Mouse (Mus musculus) liver, embryonic 12.5 days (tissue): ENCODE measurements around the gene Stxbp5. TPM values are rescaled to one million over a fixed set of nuclear protein-coding genes. Genes with fewer than 3 reads are reported as not detected.

ENCODE experiments used
- ATAC-seq: fragments of 200-750 bp; cut with Nextera tagmentation; 2 replicates; pipeline ENCODE4 v1.8.0; 2017; ENCODE audit warnings: moderate number of reproducible peaks, mild to moderate bottlenecking, moderate library complexity
- H3K27ac ChIP-seq: fragments of 300-500 bp; sonication (generic); 2 replicates; pipeline ENCODE4 v1.5.1; 2016; ENCODE audit warnings: mild to moderate bottlenecking
- H3K27me3 ChIP-seq: fragments of 300-500 bp; sonication (generic); replicated peaks from 2 replicates; pipeline ENCODE4 v1.6.1; 2016; ENCODE audit warnings: mild to moderate bottlenecking, moderate library complexity
- H3K36me3 ChIP-seq: fragments of 300-500 bp; sonication (generic); 2 replicates; pipeline ENCODE4 v1.6.1; 2016; ENCODE audit warnings: mild to moderate bottlenecking, moderate library complexity
- H3K4me1 ChIP-seq: fragments of 300-500 bp; sonication (generic); 2 replicates; pipeline ENCODE4 v1.6.1; 2016
- H3K4me2 ChIP-seq: fragments of 300-500 bp; sonication (generic); 2 replicates; pipeline ENCODE4 v1.6.1; 2016; ENCODE audit warnings: mild to moderate bottlenecking, moderate library complexity
- H3K4me3 ChIP-seq: fragments of 300-500 bp; sonication (generic); 2 replicates; pipeline ENCODE4 v1.5.1; 2016; ENCODE audit warnings: mild to moderate bottlenecking, moderate library complexity
- H3K9ac ChIP-seq: fragments of 300-500 bp; sonication (generic); 2 replicates; pipeline ENCODE4 v1.6.1; 2016; ENCODE audit warnings: mild to moderate bottlenecking, moderate library complexity
- H3K9me3 ChIP-seq: fragments of 300-500 bp; sonication (generic); replicated peaks from 2 replicates; pipeline ENCODE4 v1.6.1; 2016; ENCODE audit warnings: mild to moderate bottlenecking, moderate library complexity
- WGBS: fragments of 180-500 bp; shearing (Covaris S2); methylation state at CpG from one replicate; pipeline ENCODE4 v1.1.7; 2016; ENCODE audit not compliant: insufficient replicate concordance; 5-methylcytosine and 5-hydroxymethylcytosine counted together
- polyA plus RNA-seq: library from polyadenylated mRNA; unstranded; fragments of >200 nt; fragmentation: Nextera tagmentation; extraction: Ambion mirVana; gene quantifications from 2 replicates; pipeline ENCODE4 v1.2.1, GENCODE M21; 2016

The Stxbp5 gene
- polyA plus RNA-seq: 6.3 and 7.2 TPM in 2 replicates

DNA sequence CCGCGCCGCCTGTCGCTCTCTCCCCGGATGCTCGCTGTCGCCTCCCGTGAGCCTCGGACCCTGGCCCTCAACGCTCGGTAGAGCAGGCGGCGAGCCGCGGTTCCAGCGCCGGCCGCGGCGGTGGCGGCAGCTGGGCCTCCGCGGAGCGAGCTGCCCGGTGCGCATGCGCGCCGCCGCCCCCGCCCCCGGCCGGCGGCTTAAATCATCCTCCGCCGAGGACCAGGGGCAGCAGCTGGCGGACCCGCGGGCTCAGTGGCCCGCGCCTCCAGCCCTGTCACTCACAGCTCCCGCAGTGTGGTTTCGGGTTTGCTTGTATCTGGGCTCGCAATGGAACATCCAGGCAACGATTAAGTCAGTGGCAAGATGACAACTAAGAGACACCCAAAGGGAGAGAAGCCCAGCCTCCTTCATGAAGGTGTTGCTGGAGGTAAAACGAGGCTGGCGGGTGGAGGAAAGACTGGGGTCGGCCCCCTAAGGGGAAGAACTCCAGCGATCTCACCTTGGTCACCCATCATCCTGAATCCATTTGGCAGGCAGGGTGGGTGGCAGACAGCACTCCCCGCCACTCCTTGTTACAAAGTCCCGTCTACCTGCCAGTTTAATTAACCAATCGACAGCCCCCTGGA, at the start of gene Stxbp5:
Stxbp5 (minus strand) TSS at position 9 of the 626 bp plus-strand sequence.
- Histone ChIP-seq H3K4me2 (peak within 1 kb of the TSS; percentile 98), H3K27ac (peak within 1 kb of the TSS; percentile 91), H3K27me3 (no peaks in the 10 kb centered on the region), H3K4me3 (peak within 1 kb of the TSS; percentile 89), H3K36me3 (no peaks in the 10 kb centered on the region), H3K9ac (peak within 1 kb of the TSS; percentile 93), H3K9me3 (no peaks in the 10 kb centered on the region), H3K4me1 (peaks cover 25% of the 10 kb centered on the region)
- ATAC-seq: peak; percentile 75
- WGBS: 2% methylated on average over 49 of the region's 52 CpGs

DNA sequence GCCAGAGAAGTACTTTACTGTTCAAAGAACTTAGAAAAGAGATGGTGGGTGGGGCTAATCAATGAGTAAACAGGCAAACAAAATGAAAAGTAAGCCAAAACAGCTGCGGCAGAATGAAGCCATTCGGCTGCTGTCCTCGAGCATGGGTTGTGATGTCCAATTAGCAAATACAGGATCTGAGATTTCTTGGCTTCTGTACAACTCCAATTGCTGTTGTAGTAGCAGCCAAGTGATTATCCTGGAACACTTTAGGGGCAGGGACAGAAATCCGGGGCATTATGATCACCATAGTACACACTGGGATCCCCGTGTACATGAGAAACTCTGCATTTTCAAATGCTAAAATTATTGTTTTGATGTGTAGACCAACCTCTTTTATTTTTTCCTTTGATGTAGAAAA, 11.5 kb upstream of the Stxbp5 start:
- H3K4me3 ChIP-seq: no peak overlapping the region
- WGBS: 79% methylated on average over 5 of the region's 5 CpGs
- no peaks in the 10 kb centered on the region for H3K9me3 ChIP-seq
- ATAC-seq: no peak
- H3K27me3 ChIP-seq: no peaks in the 10 kb centered on the region
- H3K36me3 ChIP-seq: no peaks in the 10 kb centered on the region
- no peak overlapping the region for H3K9ac ChIP-seq
- no peak overlapping the region for H3K4me2 ChIP-seq
- no peaks in the 10 kb centered on the region for H3K4me1 ChIP-seq
- H3K27ac ChIP-seq: no peak overlapping the region

DNA sequence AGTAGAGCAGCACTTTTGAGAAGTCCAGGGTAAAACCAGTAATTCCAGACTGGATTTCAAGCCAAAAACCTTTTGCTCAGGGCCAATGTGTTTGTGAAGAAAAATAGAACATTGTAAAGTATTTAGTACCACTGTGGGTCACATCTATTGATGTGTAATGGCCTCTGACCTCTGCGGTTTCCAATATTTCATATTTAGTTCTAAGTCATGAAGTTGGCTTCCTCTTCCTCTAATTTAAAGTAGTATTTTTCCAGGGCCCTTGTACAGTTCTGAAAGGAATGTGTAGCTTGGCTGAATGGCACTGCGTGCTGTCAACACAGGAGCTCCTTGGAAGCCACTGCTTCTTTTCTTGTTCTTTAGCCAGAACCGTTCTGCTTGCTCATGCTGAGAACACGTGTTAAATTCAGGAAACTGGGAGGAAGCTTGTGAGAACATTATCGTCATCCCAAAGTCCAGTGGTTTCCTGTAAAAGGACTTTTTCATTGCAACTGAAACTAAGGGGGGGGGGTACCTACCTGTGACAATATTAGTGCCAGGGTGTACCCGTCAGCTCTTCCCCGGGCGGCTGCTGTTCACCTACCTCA, 7.1 kb upstream of the Stxbp5 start:
- Histone ChIP-seq H3K27me3 (no peaks in the 10 kb centered on the region), H3K9ac (no peak overlapping the region), H3K27ac (no peak overlapping the region), H3K4me3 (no peak overlapping the region), H3K4me1 (no peaks in the 10 kb centered on the region), H3K36me3 (no peaks in the 10 kb centered on the region), H3K4me2 (no peak overlapping the region), H3K9me3 (no peaks in the 10 kb centered on the region)
- WGBS: 33% methylated on average over 8 of the region's 8 CpGs
- no peak for ATAC-seq

DNA sequence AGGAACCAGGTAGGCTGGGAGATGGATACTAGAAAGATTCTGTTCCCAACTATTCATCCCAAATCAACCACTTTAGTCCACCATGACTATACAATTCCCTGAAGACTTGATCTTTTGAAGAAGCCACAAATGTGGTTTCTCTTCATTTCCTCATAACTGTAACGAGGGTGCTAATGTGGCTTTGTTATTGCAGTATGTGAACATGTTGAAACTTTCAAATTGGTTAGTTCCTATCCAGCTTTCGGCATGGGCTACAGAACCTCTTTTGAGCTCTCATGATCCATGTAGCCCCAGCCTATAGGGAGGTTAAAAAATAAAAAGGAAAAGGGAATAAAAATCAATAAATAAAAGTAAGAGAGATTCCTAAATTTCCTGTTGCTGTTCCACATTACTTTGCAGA, 6.6 kb upstream of the Stxbp5 start:
- Histone ChIP-seq H3K9me3 (no peaks in the 10 kb centered on the region), H3K36me3 (no peaks in the 10 kb centered on the region), H3K27me3 (no peaks in the 10 kb centered on the region), H3K27ac (no peak overlapping the region), H3K9ac (no peak overlapping the region), H3K4me2 (no peak overlapping the region), H3K4me3 (no peak overlapping the region), H3K4me1 (0 out of 2 replicates have a peak, but pooled peaks cover under 1% of the 10 kb centered on the region)
- 51% methylated on average over 2 of the region's 2 CpGs for WGBS
- ATAC-seq: no peak

DNA sequence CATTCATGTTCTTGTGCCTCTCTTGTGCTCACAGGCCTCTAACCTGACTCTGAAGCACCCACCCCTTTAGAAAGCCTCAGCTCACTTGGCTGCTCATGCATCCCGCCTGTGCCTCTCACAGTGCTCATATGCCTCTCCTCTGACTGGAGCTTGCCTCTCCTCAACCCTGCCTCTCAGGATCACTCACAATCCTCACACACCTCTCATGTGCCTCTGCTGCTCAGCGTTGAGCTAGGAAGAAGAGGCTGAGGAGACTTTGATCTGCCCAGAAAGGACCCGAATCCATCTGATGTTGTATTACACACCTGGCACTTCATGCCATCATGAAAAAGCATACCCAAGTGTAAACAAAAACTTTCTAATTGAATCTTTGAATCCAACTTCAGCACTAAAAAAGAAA, 5.3 kb upstream of the Stxbp5 start:
- H3K9ac ChIP-seq: no peak overlapping the region
- H3K9me3 ChIP-seq: no peaks in the 10 kb centered on the region
- ATAC-seq: no peak
- 0 out of 2 replicates have a peak, but pooled peaks cover 3% of the 10 kb centered on the region for H3K4me1 ChIP-seq
- no peaks in the 10 kb centered on the region for H3K36me3 ChIP-seq
- no peaks in the 10 kb centered on the region for H3K27me3 ChIP-seq
- 58% methylated on average over 3 of the region's 3 CpGs for WGBS
- H3K27ac ChIP-seq: no peak overlapping the region
- no peak overlapping the region for H3K4me3 ChIP-seq
- H3K4me2 ChIP-seq: no peak overlapping the region

DNA sequence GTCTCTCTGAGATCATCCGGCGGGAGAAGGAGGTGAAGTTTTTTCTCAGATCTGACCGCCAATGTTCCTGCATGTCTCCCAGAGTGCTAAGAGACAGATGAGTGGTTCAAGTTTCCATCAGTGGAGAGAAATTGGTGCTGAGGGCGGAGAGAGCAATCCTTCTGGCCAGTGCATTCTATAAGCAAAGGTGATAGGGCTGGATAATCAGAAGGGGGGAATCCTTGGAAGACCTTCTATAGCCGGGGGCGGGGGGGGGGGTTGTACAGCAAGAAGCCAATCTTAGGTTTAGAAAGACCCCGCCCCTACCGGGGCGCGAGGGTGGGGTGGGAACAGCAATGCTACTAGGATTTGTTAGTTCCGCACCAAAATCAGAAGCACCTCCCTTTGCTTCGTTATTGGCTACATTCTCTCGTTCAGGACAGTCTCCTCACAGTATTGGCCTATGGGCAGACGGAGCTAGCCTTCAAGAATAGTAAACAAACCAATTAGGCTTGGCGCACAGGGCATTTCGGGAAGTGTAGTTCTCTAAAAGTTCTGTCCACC, 889 bp upstream of the Stxbp5 start:
- Histone ChIP-seq H3K27me3 (no peaks in the 10 kb centered on the region), H3K9me3 (no peaks in the 10 kb centered on the region), H3K4me2 (peak overlapping the region; percentile 98), H3K4me1 (peaks cover 25% of the 10 kb centered on the region), H3K9ac (peak overlapping the region; percentile 93), H3K4me3 (peak overlapping the region; percentile 89), H3K27ac (peak overlapping the region; percentile 91), H3K36me3 (no peaks in the 10 kb centered on the region)
- ATAC-seq: peak; percentile 90
- 1% methylated on average over 16 of the region's 16 CpGs for WGBS

- peak overlapping the region; percentile 89 for H3K4me3 ChIP-seq
- peak overlapping the region; percentile 93 for H3K9ac ChIP-seq
- no peaks in the 10 kb centered on the region for H3K27me3 ChIP-seq
Observed at GRCm38 (mm10) chr10:9900315-9901070, 386 bp downstream of the Stxbp5 start.

DNA sequence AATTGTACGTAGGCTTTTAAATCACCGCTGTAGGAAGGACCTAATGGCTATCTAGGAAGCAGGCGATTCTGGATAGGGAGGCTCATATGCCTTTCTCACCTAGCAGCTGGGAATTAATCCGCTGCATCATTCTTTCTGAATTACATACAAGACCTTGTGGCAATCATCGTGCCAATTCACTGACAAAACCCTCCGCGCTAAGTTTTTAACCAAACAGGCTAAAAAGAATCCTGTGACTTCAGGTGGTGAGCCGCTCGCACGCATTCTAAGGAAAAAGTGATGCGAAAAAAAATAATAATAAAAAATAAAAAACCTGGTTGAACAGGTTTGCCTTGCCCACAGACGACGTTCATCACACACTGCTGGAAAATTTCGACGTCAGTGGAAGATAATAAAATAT, 1.1 kb downstream of the Stxbp5 start:
- H3K9ac ChIP-seq: peak overlapping the region; percentile 93
- peak overlapping the region; percentile 89 for H3K4me3 ChIP-seq
- H3K27ac ChIP-seq: no peak overlapping the region
- WGBS: 4% methylated on average over 15 of the region's 15 CpGs
- no peak for ATAC-seq
- H3K27me3 ChIP-seq: no peaks in the 10 kb centered on the region
- H3K4me1 ChIP-seq: peaks cover 25% of the 10 kb centered on the region
- H3K4me2 ChIP-seq: peak overlapping the region; percentile 98
- peaks cover 6% of the 10 kb centered on the region; the same call in 1 of the 2 replicates for H3K36me3 ChIP-seq
- H3K9me3 ChIP-seq: no peaks in the 10 kb centered on the region

More at GRCm38 (mm10) chr10:9900315-9901070, 386 bp downstream of the Stxbp5 start:
- no peaks in the 10 kb centered on the region for H3K9me3 ChIP-seq
- WGBS: under 1% methylated on average over 81 of the region's 81 CpGs
- H3K4me1 ChIP-seq: peaks cover 25% of the 10 kb centered on the region
- 0 out of 2 replicates have a peak, but pooled peaks cover under 1% of the 10 kb centered on the region for H3K36me3 ChIP-seq
- ATAC-seq: peak; percentile 56
- peak overlapping the region; percentile 91 for H3K27ac ChIP-seq
- peak overlapping the region; percentile 98 for H3K4me2 ChIP-seq

DNA sequence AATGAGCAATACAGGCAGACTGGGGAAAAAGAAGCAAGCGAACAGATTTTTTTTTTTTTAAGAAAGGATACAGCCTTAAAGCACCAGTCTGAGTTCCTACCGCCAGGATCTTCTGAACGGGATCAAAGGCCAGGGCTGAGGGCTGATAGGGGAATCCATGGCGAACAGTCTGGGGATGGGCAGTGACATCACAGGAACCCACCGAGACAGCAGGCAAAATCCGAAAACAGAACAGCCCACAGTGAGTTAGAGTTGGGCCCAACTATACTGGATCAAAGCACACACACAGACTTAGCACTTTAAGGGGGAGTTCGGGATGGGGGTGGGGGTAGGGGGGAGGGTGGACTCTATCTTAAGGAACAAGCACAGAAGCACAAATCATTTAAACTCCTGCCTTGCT, 1.8 kb downstream of the Stxbp5 start:
- peaks cover 25% of the 10 kb centered on the region for H3K4me1 ChIP-seq
- H3K9me3 ChIP-seq: no peaks in the 10 kb centered on the region
- peaks cover 13% of the 10 kb centered on the region; the same call in 1 of the 2 replicates for H3K36me3 ChIP-seq
- peak overlapping the region; percentile 89 for H3K4me3 ChIP-seq
- no peaks in the 10 kb centered on the region for H3K27me3 ChIP-seq
- H3K4me2 ChIP-seq: peak overlapping the region; percentile 98
- ATAC-seq: no peak
- peak overlapping the region; percentile 93; the same call in 1 of the 2 replicates for H3K9ac ChIP-seq
- H3K27ac ChIP-seq: no peak overlapping the region
- WGBS: 12% methylated on average over 7 of the region's 7 CpGs

DNA sequence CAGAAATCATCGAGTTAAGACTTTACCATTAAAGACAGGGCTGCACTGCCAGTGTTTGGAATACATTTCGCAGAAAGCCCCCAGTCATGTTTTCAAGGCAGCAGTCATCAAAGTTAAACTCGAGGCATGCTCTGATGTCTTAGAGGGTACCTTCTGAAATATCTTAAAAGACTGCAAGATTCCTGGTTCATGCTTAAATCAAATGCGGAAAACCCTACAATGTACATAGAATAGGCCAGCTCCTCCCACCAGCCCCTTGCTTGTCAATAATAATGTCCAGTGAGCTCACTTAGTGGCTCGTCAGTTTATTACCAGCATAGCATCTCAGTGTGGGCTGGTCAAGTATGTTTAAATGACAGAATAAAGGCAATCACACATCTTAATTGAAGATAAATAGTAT, 3.0 kb downstream of the Stxbp5 start:
- H3K36me3 ChIP-seq: peaks cover 16% of the 10 kb centered on the region; the same call in 1 of the 2 replicates
- no peaks in the 10 kb centered on the region for H3K9me3 ChIP-seq
- no peak overlapping the region for H3K4me3 ChIP-seq
- H3K4me1 ChIP-seq: peaks cover 25% of the 10 kb centered on the region
- H3K4me2 ChIP-seq: no peak overlapping the region
- WGBS: 78% methylated on average over 5 of the region's 5 CpGs
- H3K9ac ChIP-seq: no peak overlapping the region
- ATAC-seq: no peak
- H3K27ac ChIP-seq: no peak overlapping the region
- H3K27me3 ChIP-seq: no peaks in the 10 kb centered on the region

- no peak overlapping the region for H3K9ac ChIP-seq
- no peak for ATAC-seq
- H3K27ac ChIP-seq: no peak overlapping the region
- 76% methylated on average over 2 of the region's 2 CpGs for WGBS
- H3K27me3 ChIP-seq: no peaks in the 10 kb centered on the region
- no peak overlapping the region for H3K4me3 ChIP-seq
- no peaks in the 10 kb centered on the region for H3K9me3 ChIP-seq
- peaks cover 21% of the 10 kb centered on the region; the same call in 1 of the 2 replicates for H3K36me3 ChIP-seq
- H3K4me2 ChIP-seq: no peak overlapping the region
- H3K4me1 ChIP-seq: peaks cover 5% of the 10 kb centered on the region; the same call in 1 of the 2 replicates
Observed at GRCm38 (mm10) chr10:9893562-9893961, 7.3 kb downstream of the Stxbp5 start.

- H3K9me3 ChIP-seq: no peaks in the 10 kb centered on the region
- peaks cover 25% of the 10 kb centered on the region for H3K36me3 ChIP-seq
- H3K4me1 ChIP-seq: no peaks in the 10 kb centered on the region
- no peak overlapping the region for H3K27ac ChIP-seq
- 70% methylated on average over 8 of the region's 8 CpGs for WGBS
- H3K27me3 ChIP-seq: no peaks in the 10 kb centered on the region
- H3K4me2 ChIP-seq: no peak overlapping the region
- no peak overlapping the region for H3K4me3 ChIP-seq
- ATAC-seq: no peak
- H3K9ac ChIP-seq: no peak overlapping the region
Observed at GRCm38 (mm10) chr10:9889651-9890050, 11.2 kb downstream of the Stxbp5 start.
